Mouse (Mus musculus) cerebellum, adult 11 months (tissue): ENCODE results near the gene Olfr853.

Experiments used
- DNase-seq: peaks from one replicate; pipeline ENCODE4 v3.0.0; 2022

Gene Olfr853

GRCm38 (mm10) chr9:19540976-19541375, at the start of gene Olfr853:
Olfr853 (minus strand) TSS chr9:19541076.
- no peak for DNase-seq

GRCm38 (mm10) chr9:19582317-19582716, 41.4 kb upstream of the Olfr853 start, which contains the start of gene Olfr855:
Olfr855 (plus strand) TSS chr9:19582617.
- DNase-seq: no peak

GRCm38 (mm10) chr9:19567282-19567681, 26.4 kb upstream of the Olfr853 start, which contains the start of gene Olfr854:
Olfr854 (minus strand) TSS chr9:19567382.
- no peak for DNase-seq

GRCm38 (mm10) chr9:19492995-19493394, 47.9 kb downstream of the Olfr853 start, which contains the start of gene Olfr851:
Olfr851 (plus strand) TSS chr9:19493295.
- no peak for DNase-seq
